Mouse (Mus musculus) heart, postnatal 25 days (tissue): ENCODE results near the gene Hbq1a. TPM values are rescaled to one million over a fixed set of nuclear protein-coding genes. Genes with fewer than 3 reads are reported as not detected.
A peak's percentile ranks its signal among the peaks of the same experiment; 100 is the strongest.
"Not testable (repeated sequence)": the region's sequence is repeated elsewhere in the genome, so short reads cannot be mapped to it uniquely, and the experiment has no call there.

Experiments used
- DNase-seq: peaks from one replicate; pipeline ENCODE4 v3.0.0; 2022; ENCODE audit warnings: low spot score
- intact Hi-C: fragments of 180-260 bp; cut with DNase I; formaldehyde crosslinking; loops from one replicate; pipeline ENCODE4 v1.15.1; 2025
- total RNA-seq, 2 experiments: library from RNA; stranded (reverse); gene quantifications; 2 replicates each; pipeline ENCODE4 v1.2.3; 2021

Hbq1a gene
- total RNA-seq, 2 experiments from 2014 or later, result 1.3 to 2.0 TPM

- DNase-seq, intact Hi-C loops: not testable (repeated sequence)
Measured at GRCm38 (mm10) chr11:32283091-32283777, 16.6 kb upstream of the Hbq1a start, which contains the start of gene Hba-a1. Gene Hba-a1 (plus strand): TSS chr11:32283511.

DNA sequence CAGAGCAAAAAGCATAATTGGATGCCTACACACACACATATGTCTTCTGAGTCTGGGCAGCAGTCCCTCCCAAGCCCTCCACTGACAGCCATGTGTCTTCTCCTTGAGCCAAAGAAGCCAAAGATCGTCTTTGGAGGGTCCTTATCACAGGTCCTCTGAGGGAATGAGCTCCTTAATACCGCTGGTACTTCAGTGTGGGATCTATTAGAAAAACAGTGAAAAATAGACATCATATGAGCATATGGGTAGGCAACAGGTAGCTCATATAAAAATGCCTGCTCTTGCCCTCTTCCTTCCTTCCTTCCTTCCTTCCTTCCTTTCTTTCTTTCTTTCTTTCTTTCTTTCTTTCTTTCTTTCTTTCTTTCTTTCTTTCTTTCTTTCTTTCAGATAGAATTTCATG is 15.3 kb upstream of the Hbq1a start:
- DNase-seq, intact Hi-C loops: not testable (repeated sequence)

- intact Hi-C loops, result loop anchor here (5.0 kb wide), 1 partner anchor 37 kb away; no protein-coding TSS in a partner anchor
- no peak for DNase-seq
Measured at GRCm38 (mm10) chr11:32285031-32285775, 14.7 kb upstream of the Hbq1a start.

- not testable (repeated sequence) for DNase-seq
- intact Hi-C loops, result loop anchor here (2.0 to 5.0 kb wide), 2 partner anchors 36 to 103 kb away; no protein-coding TSS in a partner anchor
Measured at GRCm38 (mm10) chr11:32285887-32286286, 14.0 kb upstream of the Hbq1a start.

- peak; percentile 32 for DNase-seq
- intact Hi-C loops, result loop anchor here (2.0 to 5.0 kb wide), 2 partner anchors 35 to 104 kb away; no protein-coding TSS in a partner anchor
Measured at GRCm38 (mm10) chr11:32286695-32287492, 13.0 kb upstream of the Hbq1a start, which contains the start of gene Hbq1b. Gene Hbq1b (plus strand): TSS chr11:32286965.

GRCm38 (mm10) chr11:32287493-32287825 is 12.4 kb upstream of the Hbq1a start:
- DNase-seq, result no peak
- intact Hi-C loops, result loop anchor here (2.0 to 5.0 kb wide), 2 partner anchors 35 to 105 kb away; no protein-coding TSS in a partner anchor

DNA sequence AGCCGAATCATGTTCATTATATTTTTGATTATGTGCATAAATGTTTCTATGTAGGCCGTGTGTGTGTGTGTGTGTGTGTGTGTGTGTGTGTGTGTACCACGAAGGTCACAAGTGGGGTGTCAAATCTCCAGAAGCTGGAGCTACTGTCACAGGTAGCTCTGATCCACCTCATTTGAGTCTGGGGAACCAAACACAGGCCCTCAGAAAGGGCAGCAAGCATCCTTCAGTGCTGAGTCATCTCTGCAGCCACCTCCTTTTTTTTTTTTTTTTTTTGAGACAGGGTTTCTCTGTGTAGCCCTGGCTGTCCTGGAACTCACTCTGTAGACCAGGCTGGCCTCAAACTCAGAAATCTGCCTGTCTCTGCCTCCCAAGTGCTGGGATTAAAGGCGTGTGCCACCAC is 7.0 kb upstream of the Hbq1a start:
- DNase-seq, intact Hi-C loops: not testable (repeated sequence)

DNA sequence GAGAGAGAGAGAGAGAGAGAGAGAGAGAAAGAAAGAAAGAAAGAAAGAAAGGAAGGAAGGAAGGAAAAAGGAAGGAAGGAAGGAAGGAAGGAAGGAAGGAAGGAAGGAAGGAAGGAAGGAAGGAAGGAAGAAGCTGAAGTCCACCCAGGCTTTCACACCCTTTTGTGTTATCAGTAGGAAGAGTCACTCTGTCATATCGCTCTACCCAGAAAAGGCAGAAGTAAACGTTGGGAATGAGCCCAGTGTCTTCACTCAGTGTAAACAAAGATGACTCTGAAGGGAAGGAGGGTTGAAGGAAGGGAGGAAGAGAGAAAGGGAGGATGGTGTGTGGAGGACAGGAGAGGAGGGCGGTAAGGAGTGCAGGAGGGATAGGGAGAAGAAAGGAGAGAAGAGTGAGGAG is 6.4 kb upstream of the Hbq1a start:
- intact Hi-C loops, result not testable (repeated sequence)

DNA sequence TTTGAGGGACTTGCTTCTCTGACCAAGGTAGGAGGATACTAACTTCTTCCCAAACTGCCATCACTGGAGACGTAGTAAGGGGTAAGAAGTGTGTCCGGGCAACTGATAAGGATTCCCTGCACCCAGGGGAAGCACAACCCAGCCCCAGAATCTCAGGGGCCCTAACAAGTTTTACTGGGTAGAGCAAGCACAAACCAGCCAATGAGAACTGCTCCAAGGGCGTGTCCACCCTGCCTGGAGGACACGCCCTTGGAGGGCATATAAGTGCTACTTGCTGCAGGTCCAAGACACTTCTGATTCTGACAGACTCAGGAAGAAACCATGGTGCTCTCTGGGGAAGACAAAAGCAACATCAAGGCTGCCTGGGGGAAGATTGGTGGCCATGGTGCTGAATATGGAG is 3.7 kb upstream of the Hbq1a start, which contains the start of gene Hba-a2:
Gene Hba-a2, plus strand, starts transcription at position 287 of the 400 bp plus-strand sequence.
- DNase-seq, intact Hi-C loops: not testable (repeated sequence)

More for the DNA sequence above, 6.4 kb upstream of the Hbq1a start:
- not testable (repeated sequence) for DNase-seq

DNA sequence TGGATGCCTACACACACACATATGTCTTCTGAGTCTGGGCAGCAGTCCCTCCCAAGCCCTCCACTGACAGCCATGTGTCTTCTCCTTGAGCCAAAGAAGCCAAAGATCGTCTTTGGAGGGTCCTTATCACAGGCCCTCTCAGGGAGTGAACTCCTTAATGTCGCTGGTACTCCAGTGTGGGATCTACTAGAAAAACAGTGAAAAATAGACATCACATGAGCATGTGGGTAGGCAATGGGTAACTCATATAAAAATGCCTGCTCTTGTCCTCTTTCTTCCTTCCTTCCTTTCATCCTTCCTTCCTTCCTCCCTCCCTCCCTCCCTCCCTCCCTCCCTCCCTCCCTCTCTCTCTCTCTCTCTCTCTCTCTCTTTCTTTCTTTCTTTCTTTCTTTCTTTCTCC is 2.5 kb upstream of the Hbq1a start:
- DNase-seq, intact Hi-C loops: not testable (repeated sequence)

- intact Hi-C loops, result no loop called here
- no peak for DNase-seq
Measured at GRCm38 (mm10) chr11:32297866-32298531, 1.9 kb upstream of the Hbq1a start.

GRCm38 (mm10) chr11:32298532-32298918 is 1.3 kb upstream of the Hbq1a start:
- intact Hi-C loops, result no loop called here
- DNase-seq, result no peak

- no peak for DNase-seq
- intact Hi-C loops, result loop anchor here (5.0 kb wide), 1 partner anchor 118 kb away; no protein-coding TSS in a partner anchor
Measured at GRCm38 (mm10) chr11:32300279-32301267, 704 bp downstream of the Hbq1a start.

GRCm38 (mm10) chr11:32301506-32301905 is 1.6 kb downstream of the Hbq1a start:
- no peak for DNase-seq
- intact Hi-C loops, result loop anchor here (5.0 kb wide), 1 partner anchor 119 kb away; no protein-coding TSS in a partner anchor

GRCm38 (mm10) chr11:32302824-32303419 is 3.1 kb downstream of the Hbq1a start:
- intact Hi-C loops, result loop anchor here (5.0 kb wide), 1 partner anchor 121 kb away; no protein-coding TSS in a partner anchor
- DNase-seq, result no peak

- intact Hi-C loops, result loop anchor here (5.0 kb wide), 1 partner anchor 121 kb away; no protein-coding TSS in a partner anchor
- no peak for DNase-seq
Measured at GRCm38 (mm10) chr11:32303455-32303854, 3.6 kb downstream of the Hbq1a start.

DNA sequence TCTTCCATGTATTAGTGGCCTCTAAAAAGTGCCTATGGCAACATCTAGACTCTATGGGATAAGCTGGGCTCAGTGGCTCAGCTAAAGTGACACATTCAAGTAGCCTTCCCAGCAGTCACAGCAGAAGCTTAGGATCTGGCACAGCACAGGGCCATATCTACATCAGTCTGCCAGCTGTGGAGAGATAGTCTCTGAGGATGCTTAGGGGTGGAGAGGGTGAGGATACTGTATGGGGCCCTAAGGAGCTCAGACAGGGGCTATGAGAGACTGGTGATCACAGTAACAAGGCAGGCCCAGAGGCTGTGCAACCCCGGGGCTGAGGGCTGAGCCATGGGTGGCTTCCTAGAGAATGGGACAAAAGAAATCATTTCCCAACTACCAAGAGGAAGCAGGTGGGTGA is 7.1 kb downstream of the Hbq1a start:
- no peak for DNase-seq

DNA sequence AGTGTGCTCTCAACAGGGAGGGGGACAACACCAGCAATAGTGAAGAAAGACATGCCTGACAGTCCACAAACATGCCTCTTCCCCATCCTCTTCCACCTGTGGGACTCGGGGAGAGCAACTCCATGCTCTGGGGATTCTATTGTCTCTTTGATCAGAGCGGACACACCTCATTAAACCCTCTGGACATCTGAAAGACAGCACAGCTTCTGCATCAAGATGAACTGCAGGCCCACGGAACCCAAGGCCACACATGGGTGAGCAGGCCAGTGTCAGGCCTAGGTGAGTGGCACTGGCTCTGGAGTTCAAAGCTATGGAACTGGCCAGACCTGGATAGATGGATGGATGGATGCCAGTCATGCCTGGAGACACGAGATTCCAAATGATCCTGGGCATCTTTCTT is 9.6 kb downstream of the Hbq1a start:
- intact Hi-C loops, result no loop called here

More for the DNA sequence above, 7.1 kb downstream of the Hbq1a start:
- intact Hi-C loops, result no loop called here

More for the DNA sequence above, 9.6 kb downstream of the Hbq1a start:
- DNase-seq, result no peak
